Mouse (Mus musculus) MEL (cell line): Measurements from ENCODE around the gene Lcor. TPM values are rescaled to one million over a fixed set of nuclear protein-coding genes. Genes with fewer than 3 reads are reported as not detected.

Experiments used
- DNase-seq: peaks from one replicate; pipeline ENCODE4 v3.0.0; 2011; ENCODE audit warnings: low read depth, low spot score
- H3K27ac ChIP-seq: 2 replicates; pipeline ENCODE4 v1.5.1; 2012; ENCODE audit warnings: low read depth, mild to moderate bottlenecking, control low read depth, low read length, moderate library complexity; ENCODE audit not compliant: control insufficient read depth
- H3K27me3 ChIP-seq, 2 experiments: fragments of 150-350 bp in 1 of 2; sonication (generic) in 1 of 2; 2 replicates each; pipeline ENCODE4 v1.6.1; 2012; ENCODE audit warnings: low read length in 2 of 2, mild to moderate bottlenecking in 2 of 2, improper control_type of control experiment in 1 of 2, moderate library complexity in 1 of 2; ENCODE audit not compliant: insufficient read depth in 2 of 2, control insufficient read depth in 1 of 2
- H3K36me3 ChIP-seq, 2 experiments: 2 replicates each; pipeline ENCODE4 v1.6.1; 2012 to 2014; ENCODE audit warnings: low read length in 2 of 2, improper control_type of control experiment in 1 of 2, inconsistent platforms in 1 of 2, mild to moderate bottlenecking in 1 of 2; ENCODE audit not compliant: insufficient read depth in 2 of 2, control insufficient read depth in 1 of 2
- H3K4me1 ChIP-seq, 2 experiments: fragments of 150-350 bp in 1 of 2; sonication (generic) in 1 of 2; 2 replicates each; pipeline ENCODE4 v1.6.1; 2012; ENCODE audit warnings: low read length in 2 of 2, improper control_type of control experiment in 1 of 2, mild to moderate bottlenecking in 1 of 2; ENCODE audit not compliant: insufficient read depth in 2 of 2, control insufficient read depth in 1 of 2
- H3K4me3 ChIP-seq, 2 experiments: fragments of 150-350 bp in 1 of 2; sonication (generic) in 1 of 2; 2 replicates each; pipeline ENCODE4 v1.5.1; 2012; ENCODE audit warnings: low read depth in 2 of 2, low read length in 2 of 2, mild to moderate bottlenecking in 2 of 2, moderate library complexity in 2 of 2, control low read depth in 1 of 2, improper control_type of control experiment in 1 of 2; ENCODE audit not compliant: control insufficient read depth in 1 of 2, insufficient read depth in 1 of 2
- H3K79me2 ChIP-seq: 2 replicates; pipeline ENCODE4 v1.6.1; 2012; ENCODE audit warnings: mild to moderate bottlenecking, low read length, moderate library complexity; ENCODE audit not compliant: control insufficient read depth, poor library complexity, insufficient read depth
- H3K9ac ChIP-seq: 2 replicates; pipeline ENCODE4 v1.6.1; 2012; ENCODE audit warnings: low read depth, mild to moderate bottlenecking, control low read depth, low read length, moderate library complexity; ENCODE audit not compliant: control insufficient read depth, poor library complexity, severe bottlenecking
- H3K9me3 ChIP-seq: fragments of 150-350 bp; sonication (generic); replicated peaks from 2 replicates; pipeline ENCODE4 v1.6.1; 2012; ENCODE audit warnings: mild to moderate bottlenecking, low read length, improper control_type of control experiment, moderate library complexity; ENCODE audit not compliant: insufficient read depth
- BHLHE40 ChIP-seq: IDR thresholded peaks from 2 replicates; pipeline ENCODE4 v1.6.1; 2012; ENCODE audit warnings: low read depth, mild to moderate bottlenecking, inconsistent platforms, low read length, improper control_type of control experiment, borderline replicate concordance
- CHD1 ChIP-seq: IDR thresholded peaks from 2 replicates; pipeline ENCODE4 v1.6.1; 2012; ENCODE audit warnings: low read depth, mild to moderate bottlenecking, inconsistent platforms, low read length, improper control_type of control experiment
- CHD2 ChIP-seq: IDR thresholded peaks from 2 replicates; pipeline ENCODE4 v1.6.1; 2011; ENCODE audit warnings: low read length, improper control_type of control experiment
- CTCF ChIP-seq, 3 experiments: IDR thresholded peaks in 2 of 3; conservative IDR thresholded peaks in 1 of 3; 2 replicates each; pipeline ENCODE4 v1.5.1; 2011 to 2012; ENCODE audit warnings: low read length in 3 of 3, low read depth in 2 of 3, mild to moderate bottlenecking in 2 of 3, improper control_type of control experiment in 1 of 3, inconsistent platforms in 1 of 3, mixed read lengths in 1 of 3, moderate library complexity in 1 of 3; ENCODE audit not compliant: control insufficient read depth in 1 of 3, insufficient read depth in 1 of 3, poor library complexity in 1 of 3, severe bottlenecking in 1 of 3
- E2F4 ChIP-seq: IDR thresholded peaks from 2 replicates; pipeline ENCODE4 v1.6.1; 2011; ENCODE audit warnings: low read depth, low read length, improper control_type of control experiment, borderline replicate concordance
- EP300 ChIP-seq, 2 experiments: IDR thresholded peaks; 2 replicates each; pipeline ENCODE4 v1.6.1; 2011; ENCODE audit warnings: improper control_type of control experiment in 2 of 2, low read length in 2 of 2, low read depth in 1 of 2, mild to moderate bottlenecking in 1 of 2
- MAX ChIP-seq: IDR thresholded peaks from 2 replicates; pipeline ENCODE4 v1.6.1; 2011; ENCODE audit warnings: low read length, improper control_type of control experiment
- MYC ChIP-seq: IDR thresholded peaks from 2 replicates; pipeline ENCODE4 v1.6.1; 2011; ENCODE audit warnings: low read depth, mild to moderate bottlenecking, low read length, improper control_type of control experiment, moderate library complexity
- NELFE ChIP-seq: IDR thresholded peaks from 2 replicates; pipeline ENCODE4 v1.6.1; 2011; ENCODE audit warnings: low read depth, low read length, improper control_type of control experiment
- POLR2AphosphoS2 ChIP-seq: IDR thresholded peaks from 2 replicates; pipeline ENCODE4 v1.6.1; 2011; ENCODE audit warnings: low read length, improper control_type of control experiment
- POLR2AphosphoS5 ChIP-seq: IDR thresholded peaks from 2 replicates; pipeline ENCODE4 v1.6.1; 2012; ENCODE audit warnings: low read depth, borderline replicate concordance, mild to moderate bottlenecking, inconsistent platforms, low read length, moderate library complexity, mixed read lengths
- SIN3A ChIP-seq: IDR thresholded peaks from 2 replicates; pipeline ENCODE4 v1.6.1; 2012; ENCODE audit warnings: low read length, improper control_type of control experiment, inconsistent platforms
- SMC3 ChIP-seq: IDR thresholded peaks from 2 replicates; pipeline ENCODE4 v1.6.1; 2011; ENCODE audit warnings: low read depth, low read length, improper control_type of control experiment
- TAL1 ChIP-seq: IDR thresholded peaks from 2 replicates; pipeline ENCODE4 v1.6.1; 2012; ENCODE audit warnings: mild to moderate bottlenecking, inconsistent platforms, low read length, moderate library complexity, mixed read lengths
- TBP ChIP-seq: IDR thresholded peaks from 2 replicates; pipeline ENCODE4 v1.8.0; 2011; ENCODE audit warnings: low read depth, low read length, improper control_type of control experiment
- ZNF384 ChIP-seq: IDR thresholded peaks from 2 replicates; pipeline ENCODE4 v1.6.1; 2012; ENCODE audit warnings: low read depth, mild to moderate bottlenecking, inconsistent platforms, low read length, improper control_type of control experiment
- polyA plus RNA-seq, 2 experiments: library from polyadenylated mRNA; stranded (reverse) in 1 of 2; unstranded in 1 of 2; fragments of >175 nt in 1 of 2; fragments of >200 nt in 1 of 2; gene quantifications; 2 replicates each; pipeline versions ENCODE4 v1.2.1 to v1.2.4; 2012; ENCODE audit warnings: low replicate concordance in 2 of 2, low read depth in 1 of 2; ENCODE audit not compliant: insufficient read length in 2 of 2, insufficient read depth in 1 of 2, missing spikeins in 1 of 2
- total RNA-seq: library from RNA; depleted of rRNA; stranded (reverse); fragments of 300-350 nt; gene quantifications from 2 replicates; pipeline ENCODE4 v1.2.3, GENCODE M21; 2012

Lcor gene
- total and polyA plus RNA-seq, 3 experiments, result 8.1 to 8.7 TPM; not detected in 1

DNA sequence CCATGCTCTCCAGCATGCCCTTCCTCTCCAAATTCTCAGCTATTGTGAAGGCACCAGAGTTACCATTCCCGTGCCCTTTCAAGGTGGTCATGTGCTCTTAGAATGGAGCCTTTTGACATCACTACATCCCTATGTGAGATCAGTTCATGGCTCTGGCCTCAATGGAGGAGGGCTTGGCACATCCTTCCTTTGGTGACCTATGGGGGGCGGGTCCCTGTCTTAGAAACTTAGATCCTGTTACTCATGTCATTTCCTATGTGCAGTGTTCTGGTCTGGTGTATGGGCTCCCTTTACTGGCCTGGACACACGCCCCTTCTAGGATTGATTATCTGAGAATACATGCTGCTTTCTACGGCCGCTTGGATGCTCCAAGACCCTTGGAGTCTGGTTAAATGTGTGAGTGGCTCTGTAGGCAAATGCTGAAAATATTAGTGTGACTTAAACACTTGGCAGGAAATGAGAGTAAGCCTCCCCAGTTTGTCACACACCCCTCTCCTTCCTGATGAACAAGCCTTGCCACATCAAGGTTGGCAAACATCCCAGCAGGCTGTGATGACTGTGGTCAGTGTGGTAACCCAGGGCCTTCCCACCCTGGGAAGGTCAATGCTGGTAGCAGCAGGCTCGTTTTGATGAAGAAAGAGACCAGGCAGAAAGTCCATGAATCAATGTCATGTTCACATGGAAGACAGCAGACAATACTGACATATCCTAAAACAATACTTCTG is 114.9 kb downstream of the Lcor start:
- no peaks in the 10 kb centered on the region for H3K4me1 ChIP-seq
- TF ChIP-seq BHLHE40 (no peak), POLR2AphosphoS2 (peak; percentile 22; the same call in 1 of the 2 replicates)
- TF ChIP-seq, all 39 proteins: peak for 1
- no peaks in the 10 kb centered on the region for H3K79me2 ChIP-seq
- no peak for DNase-seq
- no peak overlapping the region for H3K9ac ChIP-seq
- H3K27me3 ChIP-seq, result no peaks in the 10 kb centered on the region
- H3K27ac ChIP-seq, result no peak overlapping the region
- no peaks in the 10 kb centered on the region for H3K9me3 ChIP-seq
- no peak overlapping the region for H3K4me3 ChIP-seq
- no peaks in the 10 kb centered on the region for H3K36me3 ChIP-seq

- Histone ChIP-seq H3K27me3 (peaks cover 0 to 7% of the 10 kb centered on the region in 2 experiments; a peak in 2 of 4 replicates), H3K27ac (no peak overlapping the region), H3K4me3 (no peak overlapping the region), H3K36me3 (no peaks in the 10 kb centered on the region), H3K79me2 (no peaks in the 10 kb centered on the region), H3K9me3 (no peaks in the 10 kb centered on the region), H3K4me1 (no peaks in the 10 kb centered on the region), H3K9ac (no peak overlapping the region)
- no peak for TF ChIP-seq POLR2AphosphoS2
- DNase-seq, result no peak
Measured at GRCm38 (mm10) chr19:41600647-41601046, 118.2 kb downstream of the Lcor start.

DNA sequence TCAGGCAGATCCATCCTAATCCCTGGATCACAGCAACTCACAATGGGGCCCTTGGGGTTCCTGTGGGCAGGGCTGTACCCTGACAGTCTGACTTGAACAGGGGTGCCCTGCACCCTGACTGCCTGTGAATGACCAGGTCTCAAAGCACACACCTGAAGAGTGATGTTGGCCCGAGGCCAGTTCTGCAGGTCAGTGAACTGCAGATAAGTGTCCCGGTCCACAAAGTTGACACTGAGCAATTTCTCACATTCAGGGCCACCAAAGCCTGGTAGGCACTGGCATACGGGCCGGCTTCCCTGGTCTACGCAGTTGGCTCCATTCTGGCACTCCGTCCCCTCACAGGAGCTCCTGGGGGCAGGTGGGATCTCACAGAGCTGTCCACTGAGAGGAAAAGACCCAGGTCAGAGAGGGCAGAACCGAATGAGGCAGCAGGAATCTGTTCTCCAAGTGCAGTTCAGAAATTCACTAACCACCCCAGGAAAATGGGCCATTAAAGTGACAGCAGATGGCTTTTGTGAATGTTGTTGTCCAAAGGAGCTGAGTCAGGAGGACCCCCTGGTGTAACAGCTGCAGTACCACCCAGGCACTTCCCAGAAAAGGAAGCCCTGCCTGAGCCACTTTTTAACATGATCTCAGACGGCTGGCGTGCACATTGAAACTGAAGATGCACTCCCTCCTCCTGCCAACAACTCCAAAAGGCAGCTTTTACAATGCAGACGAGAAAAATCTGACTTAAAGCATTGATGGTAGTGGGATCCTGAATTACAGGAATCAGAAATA is 124.0 kb downstream of the Lcor start:
- no peaks in the 10 kb centered on the region for H3K4me1 ChIP-seq
- H3K27ac ChIP-seq, result no peak overlapping the region
- H3K79me2 ChIP-seq, result no peaks in the 10 kb centered on the region
- no peak for DNase-seq
- no peaks in the 10 kb centered on the region for H3K9me3 ChIP-seq
- H3K4me3 ChIP-seq, result no peak overlapping the region
- no peaks in the 10 kb centered on the region for H3K36me3 ChIP-seq
- peaks cover 14 to 19% of the 10 kb centered on the region in 2 experiments for H3K27me3 ChIP-seq
- TF ChIP-seq MYC, result no peak
- no peak for TF ChIP-seq CTCF (IDR thresholded peaks at IDR 0.05 in 2 of 3, conservative IDR thresholded peaks at IDR 0.05 in 1 of 3; ENCODE audit: control insufficient read depth in 1 of 3, insufficient read depth in 1 of 3, low read depth in 2 of 3, low read length in 3 of 3, poor library complexity in 1 of 3, severe bottlenecking in 1 of 3)
- no peak overlapping the region for H3K9ac ChIP-seq

- no peak for DNase-seq
- Histone ChIP-seq H3K9ac (no peak overlapping the region), H3K9me3 (no peaks in the 10 kb centered on the region), H3K27me3 (peaks cover 20 to 23% of the 10 kb centered on the region in 2 experiments), H3K27ac (no peak overlapping the region), H3K79me2 (no peaks in the 10 kb centered on the region), H3K4me3 (no peak overlapping the region), H3K4me1 (no peaks in the 10 kb centered on the region), H3K36me3 (no peaks in the 10 kb centered on the region)
- TF ChIP-seq TAL1, result no peak
- no peak for TF ChIP-seq CHD1
- no peak for TF ChIP-seq SIN3A
- TF ChIP-seq ZNF384, result no peak
- no peak for TF ChIP-seq SMC3
- no peak for TF ChIP-seq CHD2
- no peak for TF ChIP-seq CTCF (IDR thresholded peaks at IDR 0.05 in 2 of 3, conservative IDR thresholded peaks at IDR 0.05 in 1 of 3; ENCODE audit: control insufficient read depth in 1 of 3, insufficient read depth in 1 of 3, low read depth in 2 of 3, low read length in 3 of 3, poor library complexity in 1 of 3, severe bottlenecking in 1 of 3)
- TF ChIP-seq POLR2AphosphoS5, result no peak
- no peak for TF ChIP-seq TBP
- TF ChIP-seq MAX, result no peak
- no peak for TF ChIP-seq NELFE
- no peak for TF ChIP-seq E2F4
- no peak for TF ChIP-seq EP300 (IDR thresholded peaks at IDR 0.05; ENCODE audit: low read depth in 1 of 2, low read length in 2 of 2)
Measured at GRCm38 (mm10) chr19:41611683-41612082, 129.2 kb downstream of the Lcor start.
